Mouse (Mus musculus) retina, adult 2 months (tissue): Measurements from ENCODE around the gene Nr4a1.

Experiments used
- DNase-seq: peaks from one replicate; pipeline ENCODE4 v3.0.0-alpha.2; 2012; ENCODE audit warnings: low read depth, low spot score

The Nr4a1 gene

GRCm38 (mm10) chr15:101283911-101284750, 30.1 kb downstream of the Nr4a1 start, which contains the start of gene Atg101:
TSS of gene Atg101 (plus strand) at chr15:101284272.
- DNase-seq = peak; percentile 91

GRCm38 (mm10) chr15:101286129-101286770, 32.2 kb downstream of the Nr4a1 start:
- no peak for DNase-seq

GRCm38 (mm10) chr15:101287361-101287760, 33.3 kb downstream of the Nr4a1 start:
- DNase-seq = no peak

GRCm38 (mm10) chr15:101290354-101290753, 36.3 kb downstream of the Nr4a1 start:
- no peak for DNase-seq

GRCm38 (mm10) chr15:101292012-101292411, 37.9 kb downstream of the Nr4a1 start:
- DNase-seq = no peak

- DNase-seq = no peak
Observed at GRCm38 (mm10) chr15:101293025-101293621, 39.1 kb downstream of the Nr4a1 start, which contains the start of gene 6030408B16Rik. TSS of gene 6030408B16Rik (plus strand) at chr15:101293212.

- DNase-seq = no peak
Observed at GRCm38 (mm10) chr15:101294028-101294894, 40.2 kb downstream of the Nr4a1 start.

- no peak for DNase-seq
Observed at GRCm38 (mm10) chr15:101295106-101295505, 41.0 kb downstream of the Nr4a1 start.

GRCm38 (mm10) chr15:101295616-101296015, 41.5 kb downstream of the Nr4a1 start:
- DNase-seq = no peak

GRCm38 (mm10) chr15:101296091-101296490, 42.0 kb downstream of the Nr4a1 start:
- DNase-seq = no peak

- no peak for DNase-seq
Observed at GRCm38 (mm10) chr15:101297988-101298387, 43.9 kb downstream of the Nr4a1 start.

GRCm38 (mm10) chr15:101298550-101298949, 44.5 kb downstream of the Nr4a1 start:
- DNase-seq = no peak

GRCm38 (mm10) chr15:101299480-101299960, 45.5 kb downstream of the Nr4a1 start:
- no peak for DNase-seq

- no peak for DNase-seq
Observed at GRCm38 (mm10) chr15:101300128-101300527, 46.1 kb downstream of the Nr4a1 start.

- no peak for DNase-seq
Observed at GRCm38 (mm10) chr15:101302201-101302600, 48.1 kb downstream of the Nr4a1 start.

- DNase-seq = no peak
Observed at GRCm38 (mm10) chr15:101303830-101304229, 49.8 kb downstream of the Nr4a1 start.

- no peak for DNase-seq
Observed at GRCm38 (mm10) chr15:101306459-101306858, 52.4 kb downstream of the Nr4a1 start.

GRCm38 (mm10) chr15:101308440-101309348, 54.6 kb downstream of the Nr4a1 start:
- no peak for DNase-seq

- DNase-seq = no peak
Observed at GRCm38 (mm10) chr15:101309493-101309892, 55.4 kb downstream of the Nr4a1 start.

- no peak for DNase-seq
Observed at GRCm38 (mm10) chr15:101311087-101311770, 57.2 kb downstream of the Nr4a1 start.
